Mouse (Mus musculus): Measurements from ENCODE around the gene Olfr1230.

Gene Olfr1230

GRCm38 (mm10) chr2:89297168-89297567 lies at the start of gene Olfr1230:
Gene Olfr1230 (minus strand): TSS chr2:89297268.
- in situ Hi-C loops (cut with MseI, MboI): no loop called here

GRCm38 (mm10) chr2:89342298-89342697 lies 45.2 kb upstream of the Olfr1230 start, which contains the start of gene Olfr1233:
Gene Olfr1233 (minus strand): TSS chr2:89342398.
- in situ Hi-C loops (cut with MseI, MboI): no loop called here

GRCm38 (mm10) chr2:89329575-89329974 lies 32.5 kb upstream of the Olfr1230 start, which contains the start of gene Olfr1232:
Gene Olfr1232 (minus strand): TSS chr2:89329675.
- in situ Hi-C loops (cut with MseI, MboI): no loop called here

GRCm38 (mm10) chr2:89306974-89307373 lies 9.9 kb upstream of the Olfr1230 start, which contains the start of gene Olfr1231:
Gene Olfr1231 (minus strand): TSS chr2:89307074.
- in situ Hi-C loops (cut with MseI, MboI): no loop called here

GRCm38 (mm10) chr2:89287914-89288313 lies 9.2 kb downstream of the Olfr1230 start, which contains the start of gene Olfr1229:
Gene Olfr1229 (minus strand): TSS chr2:89288014.
- in situ Hi-C loops (cut with MseI, MboI): no loop called here

- in situ Hi-C loops (cut with MseI, MboI): no loop called here
Observed at GRCm38 (mm10) chr2:89253962-89254361, 43.1 kb downstream of the Olfr1230 start, which contains the start of gene Olfr1228. Gene Olfr1228 (minus strand): TSS chr2:89254062.

Measured in mouse trophoblast stem cell (cell line).